In genomic region chr19:57274717-57275116, GRCm38 (mm10) we compare ENCODE assay signal across 7 mouse cellular contexts. TPM values are rescaled to one million over a fixed set of nuclear protein-coding genes. Genes with fewer than 3 reads are reported as not detected.
DNase-seq lines count a peak whose midpoint lies in the region; ATAC-seq and TF ChIP-seq lines count a peak whose summit lies in the region.

No protein-coding gene starts in this region.

- H3K4me1 ChIP-seq in E14TG2a.4 (replicated peaks; ENCODE audit: low read depth, low read length), result peaks cover 32% of the 10 kb centered on the region
- H3K4me1 ChIP-seq in midbrain, embryonic 15.5 days, result peaks cover 36% of the 10 kb centered on the region

- 0 out of 2 replicates have a peak, but pooled peaks have one; percentile 22 for ATAC-seq in midbrain, embryonic 15.5 days (replicated peaks)

- 0 out of 2 replicates have a peak overlapping the region, but pooled peaks have one; percentile 10 for H3K4me3 ChIP-seq in E14TG2a.4 (replicated peaks; ENCODE audit: low read length)
- H3K4me3 ChIP-seq in midbrain, embryonic 15.5 days, result 0 out of 2 replicates have a peak overlapping the region, but pooled peaks have one; percentile 3

- H3K36me3 ChIP-seq in E14TG2a.4 (ENCODE audit: insufficient read depth, low read length), result no peaks in the 10 kb centered on the region
- H3K36me3 ChIP-seq in midbrain, embryonic 15.5 days (replicated peaks), result no peaks in the 10 kb centered on the region

- peaks cover 14% of the 10 kb centered on the region for H3K27me3 ChIP-seq in E14TG2a.4 (ENCODE audit: insufficient read depth, low read length)
- no peaks in the 10 kb centered on the region for H3K27me3 ChIP-seq in midbrain, embryonic 15.5 days (replicated peaks)

- 25% methylated on average over 6 of the region's 6 CpGs for WGBS in midbrain, embryonic 15.5 days

- TF ChIP-seq CTCF in E14TG2a.4 (conservative IDR thresholded peaks at IDR 0.05; ENCODE audit: low read length), result no peak

- H3K27ac ChIP-seq in midbrain, embryonic 15.5 days, result no peak overlapping the region

- no peak overlapping the region for H3K9ac ChIP-seq in midbrain, embryonic 15.5 days

- peak overlapping the region; percentile 25 for H3K4me2 ChIP-seq in midbrain, embryonic 15.5 days

- peak; percentile 14 to 28 for DNase-seq in B cell, adult 2 months
- DNase-seq in forelimb bud, embryonic 11.5 days (ENCODE audit: low read depth, low spot score), result peak; percentile 26
- peak; percentile 92 to 94 for DNase-seq in kidney, postnatal 36 days
- no peak for DNase-seq in T-cell, adult 2 months (ENCODE audit: low spot score)
- no peak for DNase-seq in adrenal gland, adult (ENCODE audit: inconsistent age in 2 of 2, low spot score in 1 of 2)

- H3K9me3 ChIP-seq in E14TG2a.4 (ENCODE audit: low read length), result no peaks in the 10 kb centered on the region
- H3K9me3 ChIP-seq in midbrain, embryonic 15.5 days, result no peaks in the 10 kb centered on the region

RNA-seq across cellular contexts. Expression of gene Ablim1, which starts 40.0 kb away (rescaled TPM):
- polyA plus RNA-seq in midbrain, embryonic 15.5 days (2015; fragmentation: Nextera tagmentation; extraction: Ambion mirVana), result 57.4 and 64.5 TPM in 2 replicates

Comparison
In these comparisons a context has a peak if more than half of its experiments do, and no peak if none do; other contexts are left out.
1. DNase-seq: peak in B cell, adult 2 months (2 of 2), forelimb bud, embryonic 11.5 days (single experiment) and kidney, postnatal 36 days (2 of 2); none in T-cell, adult 2 months (single experiment) and adrenal gland, adult (0 of 2).